Mouse (Mus musculus) NIH3T3 (cell line): ENCODE measurements around the gene Kbtbd12.
A peak's percentile ranks its signal among the peaks of the same experiment; 100 is the strongest.

ENCODE experiments used
- DNase-seq: peaks from one replicate; pipeline ENCODE4 v3.0.0-alpha.2; 2012; ENCODE audit warnings: low read depth

The Kbtbd12 gene

GRCm38 (mm10) chr6:88549137-88549814, 88.5 kb downstream of the Kbtbd12 start:
- DNase-seq: peak; percentile 81

GRCm38 (mm10) chr6:88548405-88549049, 89.2 kb downstream of the Kbtbd12 start:
- DNase-seq: no peak

DNA sequence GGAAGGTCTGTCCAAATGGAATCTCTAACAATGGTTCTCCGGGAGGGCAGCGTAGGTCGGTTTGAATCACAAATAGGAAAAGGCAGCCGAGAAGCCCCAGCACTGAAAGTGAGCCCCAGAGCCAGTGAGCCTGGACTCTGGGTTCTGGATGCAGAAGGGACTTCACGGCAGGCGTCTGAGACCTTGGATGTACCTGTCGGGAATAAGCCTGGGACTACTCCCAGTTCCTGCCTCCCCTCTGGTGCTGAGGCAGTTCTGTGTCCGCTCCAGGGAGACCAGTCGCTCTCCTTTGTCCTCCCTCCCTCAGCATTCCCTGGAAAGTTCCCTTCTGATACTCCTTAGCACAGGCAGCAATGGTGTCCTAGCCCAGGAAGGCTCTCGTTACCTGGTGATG, 92.4 kb downstream of the Kbtbd12 start:
- no peak for DNase-seq

GRCm38 (mm10) chr6:88544644-88545396, 92.9 kb downstream of the Kbtbd12 start:
- no peak for DNase-seq

- no peak for DNase-seq
Observed at GRCm38 (mm10) chr6:88544241-88544640, 93.5 kb downstream of the Kbtbd12 start.

DNA sequence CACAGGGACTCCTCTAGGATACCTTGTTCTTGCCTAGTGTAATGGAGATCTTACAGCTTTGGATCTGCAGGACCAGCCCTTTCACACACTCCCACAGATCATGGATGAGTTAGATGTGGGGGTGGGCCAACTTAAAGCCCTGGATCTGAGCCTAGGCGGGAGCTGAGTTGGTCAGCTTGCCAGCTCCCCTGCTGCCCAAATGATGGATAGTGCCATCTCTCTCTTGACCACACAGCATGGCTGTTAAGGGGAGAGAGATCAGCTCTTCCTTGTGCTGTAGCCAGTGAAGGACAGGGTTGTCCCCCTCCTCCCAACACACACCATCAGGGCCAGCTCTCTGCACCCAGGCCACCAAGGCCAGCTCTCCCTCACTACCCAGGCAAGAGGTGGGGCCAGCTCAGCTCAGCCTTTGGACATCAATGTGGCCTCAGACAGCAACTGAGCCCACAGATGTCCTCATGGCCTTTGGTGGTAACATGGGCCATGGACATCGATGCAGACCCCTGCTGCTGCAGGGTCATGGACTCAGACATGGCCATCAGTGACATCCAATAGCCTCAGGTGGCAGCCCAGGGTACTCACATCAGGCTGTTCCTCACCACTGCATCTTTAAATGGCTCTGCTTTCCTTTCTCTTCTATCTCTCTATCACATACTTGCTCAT, 97.5 kb downstream of the Kbtbd12 start:
- DNase-seq: no peak

GRCm38 (mm10) chr6:88530306-88530705, 107.4 kb downstream of the Kbtbd12 start:
- no peak for DNase-seq

DNA sequence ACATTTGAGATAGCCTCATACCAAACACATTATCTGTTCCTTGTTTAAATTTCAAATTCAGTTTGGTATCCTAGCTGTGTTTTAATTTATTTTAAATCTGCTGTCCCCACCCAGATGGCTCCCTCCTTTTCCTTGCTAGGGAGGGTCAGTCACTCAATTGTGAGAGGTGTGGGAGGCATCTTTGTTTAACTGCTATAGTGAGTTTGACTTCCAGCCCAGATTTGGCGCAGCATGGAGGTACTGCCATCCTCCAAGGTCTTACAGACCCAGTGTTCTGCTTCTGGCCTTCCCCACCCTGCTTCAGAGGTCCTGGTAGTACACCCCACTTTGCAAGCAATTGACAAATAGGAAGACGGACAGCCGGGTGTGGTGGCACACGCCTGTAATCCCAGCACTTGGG, 113.7 kb downstream of the Kbtbd12 start:
- DNase-seq: no peak

- no peak for DNase-seq
Observed at GRCm38 (mm10) chr6:88523451-88523850, 114.3 kb downstream of the Kbtbd12 start.

GRCm38 (mm10) chr6:88523043-88523442, 114.7 kb downstream of the Kbtbd12 start:
- no peak for DNase-seq

DNA sequence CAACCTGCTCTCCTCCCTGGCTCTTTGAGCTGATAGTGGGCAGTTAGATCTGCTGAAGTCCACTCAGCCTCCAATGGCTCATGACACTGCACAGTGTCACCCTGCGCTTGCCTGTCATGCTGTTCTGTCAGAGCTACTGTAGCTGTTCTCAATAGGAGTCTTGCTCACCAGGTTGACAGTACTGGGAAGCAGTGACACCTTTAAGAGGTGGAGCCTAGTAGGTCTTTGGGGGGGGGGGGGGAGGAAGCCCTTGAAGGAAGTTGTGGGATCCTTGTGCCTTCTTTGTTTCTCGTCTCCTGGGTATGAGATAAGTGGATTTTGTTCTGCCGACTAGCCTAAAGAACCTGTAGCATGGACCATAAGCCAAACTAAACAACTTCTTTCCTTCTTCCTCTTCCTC, 115.1 kb downstream of the Kbtbd12 start:
- DNase-seq: no peak

- DNase-seq: no peak
Observed at GRCm38 (mm10) chr6:88521821-88522220, 115.9 kb downstream of the Kbtbd12 start.

DNA sequence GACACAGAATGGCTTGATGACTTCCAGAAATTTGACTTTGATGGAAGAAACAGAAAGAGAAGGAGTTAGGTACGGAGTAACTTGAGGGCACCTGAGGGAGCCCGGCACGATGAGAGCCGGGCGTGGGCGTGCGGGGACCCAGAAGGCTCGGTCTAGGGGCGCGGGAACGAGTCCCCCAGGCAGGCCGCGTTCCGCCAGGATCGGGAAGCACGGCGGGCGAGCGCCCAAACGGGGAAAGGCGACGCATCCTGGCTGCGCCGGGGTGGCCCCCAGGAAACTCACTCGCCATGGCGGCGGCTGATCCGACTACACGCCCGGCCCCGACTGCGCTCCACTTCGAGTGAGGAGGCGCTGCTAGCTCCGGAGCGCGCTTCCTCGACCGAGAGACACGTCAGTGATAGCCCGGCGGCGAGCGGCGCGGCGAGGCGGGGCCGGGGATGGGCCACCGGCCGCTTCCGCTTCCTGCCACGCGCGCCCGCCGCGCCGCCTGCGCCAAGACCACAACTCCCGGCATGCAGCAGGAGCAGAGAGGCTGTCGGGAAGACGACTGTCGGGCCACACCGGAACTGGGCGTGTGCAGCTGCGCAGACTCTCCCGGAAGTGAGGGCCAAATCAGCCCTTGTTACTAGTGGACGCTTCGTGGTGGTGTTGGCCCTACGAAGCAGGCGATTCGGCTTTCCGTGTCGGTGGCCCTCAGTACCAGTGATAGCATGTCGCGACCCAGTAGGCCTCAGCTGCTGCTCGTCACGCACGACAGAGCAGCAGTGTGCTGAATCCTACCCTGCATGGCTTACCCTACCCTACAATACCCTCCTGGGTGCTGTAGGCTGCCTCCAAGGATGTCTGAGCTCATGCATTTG, 119.1 kb downstream of the Kbtbd12 start, which contains the start of gene Sec61a1:
Gene Sec61a1 (minus strand): TSS at position 502 of the 860 bp plus-strand sequence.
- DNase-seq: peak; percentile 98

DNA sequence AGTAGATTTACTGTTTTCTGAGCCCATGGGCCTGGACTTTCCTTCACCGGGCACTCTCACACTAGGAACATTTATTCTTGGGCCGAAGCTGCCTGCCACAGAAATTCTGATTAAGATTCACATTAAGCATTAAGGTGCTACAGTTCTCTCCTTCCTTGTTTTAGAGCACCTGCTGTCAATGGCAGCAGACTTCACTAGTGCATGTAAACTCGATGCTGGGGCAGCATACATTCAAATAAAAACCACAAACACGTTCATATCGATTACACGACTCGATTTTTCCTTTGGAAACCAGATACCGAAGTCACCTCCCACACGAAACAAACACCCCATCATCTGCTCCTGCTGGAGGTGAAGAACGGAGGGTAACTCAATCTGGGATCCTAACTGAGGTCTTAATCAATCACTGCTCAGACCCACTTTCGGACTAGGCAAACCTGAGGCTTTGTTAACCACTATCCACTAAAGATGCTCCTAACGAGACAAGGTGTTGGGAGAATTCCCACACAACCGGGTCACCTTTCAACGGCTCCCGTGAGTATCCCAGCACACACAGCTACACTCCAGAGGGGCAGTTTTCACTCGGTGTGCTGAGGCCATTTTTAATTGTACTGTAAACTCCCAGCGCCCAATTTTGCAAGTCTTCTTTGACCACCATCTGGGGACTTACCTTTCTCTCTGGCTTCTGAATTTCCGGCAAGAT, 119.9 kb downstream of the Kbtbd12 start:
- DNase-seq: peak; percentile 35

DNA sequence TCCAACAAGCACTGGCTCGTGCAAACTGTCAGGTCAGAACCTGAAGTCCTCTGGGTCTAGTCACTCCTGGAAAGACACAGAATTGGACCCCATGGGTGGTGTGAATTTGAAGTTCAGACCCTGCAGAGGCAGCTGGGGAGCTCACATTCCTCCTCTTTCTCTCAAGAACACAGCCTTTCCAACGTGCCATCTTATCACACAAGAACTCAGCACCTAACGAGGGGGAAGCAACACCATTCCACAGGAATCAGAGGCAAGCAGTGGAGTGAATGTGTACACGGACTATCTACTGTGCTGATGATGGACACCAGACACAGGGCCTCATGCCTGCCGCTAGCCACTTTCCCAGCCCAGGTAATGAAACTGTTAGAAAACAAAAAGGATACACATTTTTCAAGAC, 121.1 kb downstream of the Kbtbd12 start:
- DNase-seq: no peak

- DNase-seq: no peak
Observed at GRCm38 (mm10) chr6:88515971-88516370, 121.8 kb downstream of the Kbtbd12 start.

GRCm38 (mm10) chr6:88514546-88514945, 123.2 kb downstream of the Kbtbd12 start:
- DNase-seq: no peak

DNA sequence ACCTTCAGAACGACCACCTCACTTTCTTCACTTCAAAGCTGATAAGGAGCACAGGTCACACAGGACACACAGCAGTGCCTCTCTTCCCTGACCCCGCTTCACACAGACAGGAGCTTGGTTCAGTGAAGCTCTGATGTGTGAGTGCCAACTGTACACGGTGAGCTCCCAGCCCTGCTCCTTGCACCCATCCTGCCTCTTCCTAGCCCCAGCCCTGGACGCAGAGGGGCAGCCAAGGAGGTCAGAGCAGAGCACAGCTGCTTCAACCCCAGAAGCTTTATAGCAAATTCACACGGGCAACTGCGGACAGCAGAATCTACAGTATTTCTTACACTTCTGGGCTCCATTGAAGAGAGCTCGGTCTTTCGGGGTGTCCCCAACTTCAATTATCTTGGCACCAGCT, 123.8 kb downstream of the Kbtbd12 start:
- DNase-seq: no peak

GRCm38 (mm10) chr6:88503044-88503443, 134.7 kb downstream of the Kbtbd12 start:
- DNase-seq: no peak

DNA sequence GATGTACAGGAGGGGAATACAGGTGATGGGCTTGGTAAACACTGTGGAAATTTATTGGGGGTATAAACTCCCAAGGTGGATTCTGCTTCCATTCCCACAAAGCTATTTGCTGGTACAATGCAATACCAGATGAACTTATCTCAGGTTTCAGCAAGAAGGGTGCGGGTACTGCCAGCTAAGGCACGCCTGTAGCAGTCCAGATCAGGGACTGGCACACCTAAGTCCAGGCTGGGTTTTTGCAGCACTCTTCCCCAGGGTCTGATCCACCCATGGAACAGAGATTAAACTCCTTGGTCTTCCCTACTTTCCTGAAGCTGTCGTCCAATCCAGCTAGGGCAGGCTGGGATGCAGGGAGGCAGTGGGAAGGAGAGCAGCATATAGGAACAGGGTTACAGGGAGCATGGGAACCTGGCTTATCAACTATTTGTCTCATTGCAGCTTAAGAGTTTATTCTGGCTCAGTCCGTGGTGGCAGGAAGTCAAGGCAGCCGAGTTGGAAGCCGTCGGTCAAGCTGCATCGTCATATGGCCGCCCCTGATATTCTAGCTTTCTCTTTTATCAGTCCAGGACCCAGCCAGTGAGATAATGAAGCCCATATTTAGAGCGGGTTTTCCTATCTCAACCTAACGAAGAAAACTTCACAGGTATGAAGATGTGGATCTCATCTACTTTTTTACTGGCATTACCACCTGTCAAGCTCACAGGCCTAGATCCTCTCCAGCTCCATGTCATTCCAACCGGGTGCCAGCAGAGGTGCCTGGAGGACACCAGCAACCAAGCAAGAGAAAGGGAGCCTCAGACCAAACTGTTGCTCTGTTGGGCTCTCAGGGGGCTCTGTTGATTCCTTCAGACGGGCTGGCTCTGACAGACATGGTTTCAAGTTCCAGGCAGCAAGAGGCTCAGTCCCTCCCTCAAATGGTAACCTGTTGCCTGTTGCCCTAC, 135.4 kb downstream of the Kbtbd12 start:
- DNase-seq: no peak
